ENCODE assay signal across 8 mouse cellular contexts in the genomic region with DNA sequence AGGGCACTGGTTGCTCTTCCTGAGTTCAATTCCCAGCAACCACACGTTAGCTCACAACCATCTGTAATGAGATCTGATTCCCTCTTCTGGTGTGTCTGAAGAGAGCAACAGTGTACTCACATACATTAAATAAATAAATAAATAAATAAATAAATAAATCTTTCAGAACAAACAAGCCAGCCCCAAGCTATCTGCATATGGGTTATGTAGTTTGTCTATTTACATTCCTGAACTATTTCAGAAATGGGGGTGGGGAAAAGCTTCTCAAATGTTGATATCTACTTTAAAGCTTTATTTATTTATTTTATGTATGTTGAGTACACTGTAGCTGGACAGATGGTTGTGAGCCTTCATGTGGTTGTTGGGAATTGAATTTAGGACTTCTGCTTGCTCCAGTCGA. TPM values are rescaled to one million over a fixed set of nuclear protein-coding genes. Genes with fewer than 3 reads are reported as not detected.
A peak's percentile ranks its signal among the peaks of the same experiment; 100 is the strongest.
DNase-seq lines count a peak whose midpoint lies in the region; ATAC-seq and TF ChIP-seq lines count a peak whose summit lies in the region.
"Not testable (repeated sequence)": the region's sequence is repeated elsewhere in the genome, so short reads cannot be mapped to it uniquely, and the experiment has no call there.
"Had no signal": no experiment of that assay in that cellular context is flagged by ENCODE, and none has a peak within 500 bp of the region (broad histone marks: within the 10 kb centered on the region; RNA-seq: fewer than 3 reads in every experiment).

No protein-coding gene starts in this region.

- not testable (repeated sequence) for DNase-seq in gastrocnemius, adult 2 months; intestine, embryonic 14.5 days (ENCODE audit: low spot score); thymus, adult 2 months
- peak; percentile 55 for DNase-seq in kidney, postnatal 0 days (ENCODE audit: low spot score)

- not testable (repeated sequence) for ATAC-seq in heart, embryonic 15.5 days (replicated peaks; ENCODE audit: insufficient number of reproducible peaks, insufficient read depth, low FRiP score, low read depth); intestine, embryonic 14.5 days (replicated peaks; ENCODE audit: low FRiP score, low TSS enrichment, low read depth); kidney, postnatal 0 days (replicated peaks; ENCODE audit: low FRiP score, low read depth); stomach, embryonic 14.5 days (ENCODE audit: insufficient number of reproducible peaks, insufficient read depth, low FRiP score, low read depth)
- ATAC-seq in lung, embryonic 16.5 days (ENCODE audit: low read depth): peak; percentile 53

- not testable (repeated sequence) for H3K4me3 ChIP-seq in gastrocnemius, adult 2 months; heart, embryonic 15.5 days; intestine, embryonic 14.5 days (ENCODE audit: low read depth, low read length); kidney, postnatal 0 days (replicated peaks; ENCODE audit: low read depth, low read length); lung, embryonic 16.5 days (ENCODE audit: low read length); stomach, embryonic 14.5 days (ENCODE audit: low read depth, low read length); thymus, adult 2 months (ENCODE audit: control insufficient read depth, insufficient read depth, low read length)

- intact Hi-C loops in gastrocnemius, adult 2 months (cut with DNase I): loop anchor here (5.0 kb wide), 1 partner anchor 44 kb away; the partner anchor contains the start of gene Rab8b

- H3K4me2 ChIP-seq in heart, embryonic 15.5 days; intestine, embryonic 14.5 days (ENCODE audit: low read length); kidney, postnatal 0 days (ENCODE audit: low read length); lung, embryonic 16.5 days (ENCODE audit: low read depth, low read length); stomach, embryonic 14.5 days (replicated peaks; ENCODE audit: low read depth, low read length): not testable (repeated sequence)

- not testable (repeated sequence) for H3K9me3 ChIP-seq in heart, embryonic 15.5 days (replicated peaks); intestine, embryonic 14.5 days (ENCODE audit: control insufficient read depth, low read length); kidney, postnatal 0 days (replicated peaks; ENCODE audit: low read length); lung, embryonic 16.5 days (ENCODE audit: control insufficient read depth, low read length); stomach, embryonic 14.5 days (ENCODE audit: control insufficient read depth, low read depth, low read length)

- H3K36me3 ChIP-seq in heart, embryonic 15.5 days; intestine, embryonic 14.5 days (ENCODE audit: control insufficient read depth, insufficient read depth, low read length); kidney, postnatal 0 days (ENCODE audit: insufficient read depth, low read length); lung, embryonic 16.5 days (ENCODE audit: control insufficient read depth, insufficient read depth, low read length); stomach, embryonic 14.5 days (ENCODE audit: control insufficient read depth, insufficient read depth, low read length); thymus, adult 2 months (ENCODE audit: control insufficient read depth, insufficient read depth, low read length): not testable (repeated sequence)

- TF ChIP-seq POLR2A in thymus, adult 2 months (IDR thresholded peaks at IDR 0.05; ENCODE audit: control insufficient read depth, extremely low read depth, insufficient read depth, low read length, poor library complexity): not testable (repeated sequence)

- not testable (repeated sequence) for H3K27me3 ChIP-seq in heart, embryonic 15.5 days; intestine, embryonic 14.5 days (replicated peaks; ENCODE audit: control insufficient read depth, insufficient read depth, low read length); kidney, postnatal 0 days (ENCODE audit: insufficient read depth, low read length); lung, embryonic 16.5 days (ENCODE audit: control insufficient read depth, insufficient read depth, low read depth, low read length); stomach, embryonic 14.5 days (ENCODE audit: control insufficient read depth, insufficient read depth, low read length); thymus, adult 2 months (ENCODE audit: control insufficient read depth, insufficient read depth, low read length)

- H3K27ac ChIP-seq in gastrocnemius, adult 2 months: peak overlapping the region; percentile 71
- peak overlapping the region; percentile 14; the same call in 1 of the 2 replicates for H3K27ac ChIP-seq in heart, embryonic 15.5 days
- peak overlapping the region; percentile 73; the same call in 1 of the 2 replicates for H3K27ac ChIP-seq in intestine, embryonic 14.5 days (ENCODE audit: low read depth)
- H3K27ac ChIP-seq in kidney, postnatal 0 days: 0 out of 2 replicates have a peak overlapping the region, but pooled peaks have one; percentile 27
- H3K27ac ChIP-seq in lung, embryonic 16.5 days (ENCODE audit: low read length): peak overlapping the region; percentile 78
- H3K27ac ChIP-seq in stomach, embryonic 14.5 days (ENCODE audit: low read length): peak overlapping the region; percentile 81; the same call in 1 of the 2 replicates
- H3K27ac ChIP-seq in thymus, adult 2 months (ENCODE audit: control insufficient read depth, insufficient read depth, low read length): peak overlapping the region; percentile 42

- not testable (repeated sequence) for H3K9ac ChIP-seq in heart, embryonic 15.5 days; intestine, embryonic 14.5 days (ENCODE audit: low read length); kidney, postnatal 0 days (ENCODE audit: low read depth, low read length); lung, embryonic 16.5 days (ENCODE audit: low read length); stomach, embryonic 14.5 days (replicated peaks; ENCODE audit: low read depth, low read length)

- not testable (repeated sequence) for TF ChIP-seq CTCF in gastrocnemius, adult 2 months (IDR thresholded peaks at IDR 0.05); kidney, postnatal 0 days (IDR thresholded peaks at IDR 0.05; ENCODE audit: low read depth); thymus, adult 2 months (IDR thresholded peaks at IDR 0.05; ENCODE audit: borderline replicate concordance, control insufficient read depth, extremely low read depth, insufficient read depth, low read length, poor library complexity)

- 72% methylated on average over 2 of the region's 2 CpGs for WGBS in heart, embryonic 15.5 days
- WGBS in intestine, embryonic 14.5 days: 62% methylated on average over 2 of the region's 2 CpGs
- WGBS in kidney, postnatal 0 days: 75% methylated on average over 2 of the region's 2 CpGs
- WGBS in lung, embryonic 16.5 days: 64% methylated on average over 2 of the region's 2 CpGs
- WGBS in stomach, embryonic 14.5 days: 75% methylated on average over 2 of the region's 2 CpGs
- 63% methylated on average over 2 of the region's 2 CpGs for WGBS in thymus, adult 2 months

- not testable (repeated sequence) for H3K4me1 ChIP-seq in heart, embryonic 15.5 days (replicated peaks); intestine, embryonic 14.5 days (replicated peaks; ENCODE audit: control insufficient read depth, insufficient read depth, low read length); kidney, postnatal 0 days (replicated peaks; ENCODE audit: insufficient read depth, low read length); lung, embryonic 16.5 days (replicated peaks; ENCODE audit: control insufficient read depth, insufficient read depth, low read length); stomach, embryonic 14.5 days (ENCODE audit: control insufficient read depth, insufficient read depth, low read length); thymus, adult 2 months (replicated peaks; ENCODE audit: control insufficient read depth, insufficient read depth, low read length)

RNA-seq across cellular contexts. Expression of gene Aph1c, which starts 38.5 kb away (rescaled TPM):
- total RNA-seq in gastrocnemius, adult 2 months (2021): under 1 TPM; 0.31 to 0.51 TPM
- 1.7 and 2.7 TPM in 2 replicates for polyA plus RNA-seq in heart, embryonic 15.5 days (2015; fragmentation: Nextera tagmentation; extraction: Ambion mirVana)
- polyA plus RNA-seq in intestine, embryonic 14.5 days (2014; fragmentation: Nextera tagmentation; extraction: Ambion mirVana): 3.0 and 5.2 TPM in 2 replicates
- 23.1 and 25.6 TPM in 2 replicates for polyA plus RNA-seq in kidney, postnatal 0 days (2015; fragmentation: Nextera tagmentation; extraction: Ambion mirVana)
- polyA plus RNA-seq in lung, embryonic 16.5 days (2015; fragmentation: Nextera tagmentation; extraction: Ambion mirVana): 6.1 and 8.7 TPM in 2 replicates
- polyA plus RNA-seq in stomach, embryonic 14.5 days (2014; fragmentation: Nextera tagmentation; extraction: Ambion mirVana): 4.0 and 4.3 TPM in 2 replicates
- polyA plus RNA-seq in thymus, adult 2 months (2012; rRNA removed): 1.1 and 1.5 TPM in 2 replicates
- polyA plus RNA-seq: G1E had no signal

RNA-seq across cellular contexts. Expression of gene Rab8b, which starts 46.5 kb away (rescaled TPM):
- 1 to 10 TPM; 5.9 to 9.7 TPM for total RNA-seq in gastrocnemius, adult 2 months (2021)
- 14.3 and 18.5 TPM in 2 replicates for polyA plus RNA-seq in heart, embryonic 15.5 days (2015; fragmentation: Nextera tagmentation; extraction: Ambion mirVana)
- 26.1 and 30.2 TPM in 2 replicates for polyA plus RNA-seq in intestine, embryonic 14.5 days (2014; fragmentation: Nextera tagmentation; extraction: Ambion mirVana)
- 9.3 and 10.9 TPM in 2 replicates for polyA plus RNA-seq in kidney, postnatal 0 days (2015; fragmentation: Nextera tagmentation; extraction: Ambion mirVana)
- 28.8 and 30.4 TPM in 2 replicates for polyA plus RNA-seq in lung, embryonic 16.5 days (2015; fragmentation: Nextera tagmentation; extraction: Ambion mirVana)
- polyA plus RNA-seq in stomach, embryonic 14.5 days (2014; fragmentation: Nextera tagmentation; extraction: Ambion mirVana): 25.3 and 28.4 TPM in 2 replicates
- polyA plus RNA-seq in thymus, adult 2 months (2012; rRNA removed): 24.7 and 27.6 TPM in 2 replicates

Comparison
In these comparisons a context has a peak if more than half of its experiments do, and no peak if none do; other contexts are left out.
1. H3K27ac ChIP-seq: peak in every context shown above with its lines; median percentile 81 in stomach, embryonic 14.5 days; 78 in lung, embryonic 16.5 days; 73 in intestine, embryonic 14.5 days; 71 in gastrocnemius, adult 2 months; 42 in thymus, adult 2 months; 27 in kidney, postnatal 0 days; 14 in heart, embryonic 15.5 days.